Mouse (Mus musculus): ENCODE results near the gene Slc6a18. TPM values are rescaled to one million over a fixed set of nuclear protein-coding genes. Genes with fewer than 3 reads are reported as not detected.
"Not testable (repeated sequence)": the region's sequence is repeated elsewhere in the genome, so short reads cannot be mapped to it uniquely, and the experiment has no call there.

Gene Slc6a18
- not detected in 2 replicates for polyA plus RNA-seq (2016; fragmentation: Nextera tagmentation; extraction: Ambion mirVana)

DNA sequence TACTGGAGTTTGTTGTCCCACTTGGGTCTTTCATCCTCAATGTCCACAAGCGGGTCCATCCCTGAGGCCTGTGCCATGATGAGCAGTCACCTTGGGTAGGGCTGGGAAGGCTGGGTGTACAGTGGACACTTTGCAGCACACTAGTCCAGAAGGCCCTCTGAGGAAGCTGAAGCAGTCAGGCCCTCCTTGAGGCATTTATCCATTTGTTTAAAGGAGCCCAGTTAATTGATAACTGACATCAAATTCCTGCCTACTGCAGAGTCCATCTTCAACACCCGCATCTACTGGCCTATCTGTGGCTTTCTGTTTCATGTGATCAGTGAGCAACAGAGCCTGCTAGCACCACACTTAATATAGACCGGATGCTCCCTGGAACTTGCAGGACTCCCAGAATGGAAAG, at the start of gene Slc6a18:
Gene Slc6a18 (minus strand): TSS at position 171 of the 400 bp plus-strand sequence.
- H3K9me3 ChIP-seq (replicated peaks) = no peaks in the 10 kb centered on the region
- H3K36me3 ChIP-seq = no peaks in the 10 kb centered on the region
- WGBS = 85% methylated on average over 3 of the region's 3 CpGs
- no peaks in the 10 kb centered on the region for H3K27me3 ChIP-seq (ENCODE audit: low read depth, poor library complexity, severe bottlenecking)
- H3K27ac ChIP-seq = no peak within 1 kb of the TSS
- no peak within 1 kb of the TSS for H3K4me3 ChIP-seq
- DNase-seq (ENCODE audit: low spot score) = no peak
- no peaks in the 10 kb centered on the region for H3K4me1 ChIP-seq

- WGBS = 85% methylated on average over 5 of the region's 5 CpGs
- no peak for DNase-seq (ENCODE audit: low spot score)
- no peak overlapping the region for H3K27ac ChIP-seq
These were observed 47.5 kb upstream of the Slc6a18 start for GRCm38 (mm10) chr13:73725315-73725714.

GRCm38 (mm10) chr13:73723081-73723668, 45.4 kb upstream of the Slc6a18 start:
- peak; percentile 58 for DNase-seq (ENCODE audit: low spot score)
- H3K27me3 ChIP-seq (ENCODE audit: low read depth, poor library complexity, severe bottlenecking) = no peaks in the 10 kb centered on the region
- H3K36me3 ChIP-seq = no peaks in the 10 kb centered on the region
- H3K4me3 ChIP-seq = no peak overlapping the region
- no peaks in the 10 kb centered on the region for H3K4me1 ChIP-seq
- 39% methylated on average over 8 of the region's 8 CpGs for WGBS
- no peaks in the 10 kb centered on the region for H3K9me3 ChIP-seq (replicated peaks)
- H3K27ac ChIP-seq = no peak overlapping the region

More at GRCm38 (mm10) chr13:73725315-73725714, 47.5 kb upstream of the Slc6a18 start:
- Histone ChIP-seq H3K4me1 (no peaks in the 10 kb centered on the region), H3K4me3 (no peak overlapping the region), H3K27me3 (ENCODE audit: low read depth, poor library complexity, severe bottlenecking) (peaks cover 10% of the 10 kb centered on the region; the same call in 1 of the 2 replicates), H3K36me3 (no peaks in the 10 kb centered on the region), H3K9me3 (replicated peaks) (no peaks in the 10 kb centered on the region)

GRCm38 (mm10) chr13:73720241-73720640, 42.4 kb upstream of the Slc6a18 start:
- no peak for DNase-seq (ENCODE audit: low spot score)
- no peaks in the 10 kb centered on the region for H3K36me3 ChIP-seq
- WGBS = 87% methylated on average over 4 of the region's 4 CpGs
- no peaks in the 10 kb centered on the region for H3K9me3 ChIP-seq (replicated peaks)
- no peak overlapping the region for H3K27ac ChIP-seq
- no peaks in the 10 kb centered on the region for H3K4me1 ChIP-seq
- H3K4me3 ChIP-seq = no peak overlapping the region
- no peaks in the 10 kb centered on the region for H3K27me3 ChIP-seq (ENCODE audit: low read depth, poor library complexity, severe bottlenecking)

GRCm38 (mm10) chr13:73718225-73718624, 40.4 kb upstream of the Slc6a18 start:
- 7% methylated on average over 2 of the region's 2 CpGs for WGBS
- Histone ChIP-seq H3K4me1 (peaks cover 4% of the 10 kb centered on the region; the same call in 1 of the 2 replicates), H3K27me3 (ENCODE audit: low read depth, poor library complexity, severe bottlenecking) (no peaks in the 10 kb centered on the region), H3K4me3 (no peak overlapping the region), H3K36me3 (no peaks in the 10 kb centered on the region), H3K9me3 (replicated peaks) (no peaks in the 10 kb centered on the region), H3K27ac (no peak overlapping the region)
- peak; percentile 88 for DNase-seq (ENCODE audit: low spot score)

DNA sequence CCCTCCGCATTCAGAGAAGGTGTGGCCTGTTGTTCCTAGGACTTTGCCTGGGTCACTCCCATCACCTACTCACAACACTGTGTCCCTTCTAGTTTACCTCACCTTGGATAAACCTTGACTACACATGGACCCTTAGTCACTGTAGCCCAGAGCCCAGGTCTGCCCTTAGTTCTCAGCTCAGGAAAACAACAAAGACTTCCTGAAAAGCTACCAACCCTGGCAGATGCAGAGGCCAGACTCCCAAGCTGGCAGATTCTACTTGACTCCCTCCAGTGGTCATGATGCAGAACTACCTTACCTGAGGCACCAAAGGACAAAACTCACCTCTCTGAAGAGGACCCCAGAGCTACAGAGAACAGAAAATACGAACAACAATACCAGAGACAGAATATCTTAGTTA, 36.2 kb upstream of the Slc6a18 start:
- no peak for DNase-seq (ENCODE audit: low spot score)
- H3K4me3 ChIP-seq = no peak overlapping the region
- H3K36me3 ChIP-seq = no peaks in the 10 kb centered on the region
- no peak overlapping the region for H3K27ac ChIP-seq
- 59% methylated on average over 2 of the region's 2 CpGs for WGBS
- H3K27me3 ChIP-seq (ENCODE audit: low read depth, poor library complexity, severe bottlenecking) = no peaks in the 10 kb centered on the region
- H3K9me3 ChIP-seq (replicated peaks) = no peaks in the 10 kb centered on the region
- H3K4me1 ChIP-seq = peaks cover 4% of the 10 kb centered on the region; the same call in 1 of the 2 replicates

DNA sequence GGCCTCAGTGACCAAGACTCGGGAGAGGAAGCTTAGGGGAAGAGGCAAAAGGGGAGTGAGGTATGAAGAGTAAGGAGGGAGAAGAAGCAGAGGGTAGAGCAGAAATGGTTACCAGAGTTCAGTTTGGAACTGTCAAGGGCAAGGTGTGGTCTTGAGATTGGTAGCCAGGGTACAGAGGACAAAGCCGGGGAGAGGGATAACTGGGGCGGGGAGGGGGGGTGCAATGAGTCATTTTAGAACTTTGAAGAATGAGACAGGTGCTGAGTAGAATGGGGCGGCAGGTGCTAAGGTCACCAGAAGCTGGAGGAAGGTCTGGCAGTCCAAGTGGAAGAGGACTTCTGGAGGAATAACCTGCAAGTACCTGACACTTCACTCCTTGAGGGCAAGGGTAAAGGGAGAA, 35.4 kb upstream of the Slc6a18 start:
- 84% methylated on average over 4 of the region's 4 CpGs for WGBS
- no peaks in the 10 kb centered on the region for H3K9me3 ChIP-seq (replicated peaks)
- no peaks in the 10 kb centered on the region for H3K36me3 ChIP-seq
- H3K27ac ChIP-seq = no peak overlapping the region
- no peaks in the 10 kb centered on the region for H3K27me3 ChIP-seq (ENCODE audit: low read depth, poor library complexity, severe bottlenecking)
- H3K4me3 ChIP-seq = no peak overlapping the region
- no peak for DNase-seq (ENCODE audit: low spot score)
- H3K4me1 ChIP-seq = peaks cover 4% of the 10 kb centered on the region; the same call in 1 of the 2 replicates

GRCm38 (mm10) chr13:73712228-73712627, 34.4 kb upstream of the Slc6a18 start:
- H3K9me3 ChIP-seq (replicated peaks) = no peaks in the 10 kb centered on the region
- no peak for DNase-seq (ENCODE audit: low spot score)
- H3K36me3 ChIP-seq = no peaks in the 10 kb centered on the region
- H3K4me3 ChIP-seq = no peak overlapping the region
- 84% methylated on average over 3 of the region's 3 CpGs for WGBS
- no peak overlapping the region for H3K27ac ChIP-seq
- peaks cover 4% of the 10 kb centered on the region; the same call in 1 of the 2 replicates for H3K4me1 ChIP-seq
- H3K27me3 ChIP-seq (ENCODE audit: low read depth, poor library complexity, severe bottlenecking) = no peaks in the 10 kb centered on the region

- whole genome bisulfite sequencing = 87% methylated on average over 5 of the region's 5 CpGs
- Histone ChIP-seq H3K27ac (no peak overlapping the region), H3K36me3 (no peaks in the 10 kb centered on the region), H3K9me3 (replicated peaks) (no peaks in the 10 kb centered on the region), H3K27me3 (ENCODE audit: low read depth, poor library complexity, severe bottlenecking) (no peaks in the 10 kb centered on the region), H3K4me3 (no peak overlapping the region), H3K4me1 (peaks cover 4% of the 10 kb centered on the region; the same call in 1 of the 2 replicates)
- no peak for DNase-seq (ENCODE audit: low spot score)
These were observed 34.0 kb upstream of the Slc6a18 start for GRCm38 (mm10) chr13:73711803-73712202.

DNA sequence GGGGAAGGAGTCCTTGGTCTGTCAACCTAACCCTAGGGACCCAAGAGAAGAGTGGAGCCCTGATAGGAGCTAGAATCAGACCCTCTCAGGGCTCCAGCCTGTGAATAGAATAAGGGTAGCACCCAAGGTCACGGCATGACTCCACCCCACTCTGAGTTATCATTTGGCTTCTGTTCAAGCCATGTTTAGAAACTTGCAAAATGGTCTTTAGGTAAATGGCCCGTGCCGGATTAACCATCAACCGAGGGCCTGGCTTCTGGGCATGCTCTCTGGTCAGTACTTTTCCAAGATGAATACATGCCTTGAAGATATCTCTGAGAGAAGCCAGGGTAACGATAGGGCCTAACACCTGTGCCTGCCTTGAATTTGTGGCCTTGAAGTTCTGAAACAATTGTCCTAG, 33.4 kb upstream of the Slc6a18 start:
- DNase-seq (ENCODE audit: low spot score) = no peak
- no peak overlapping the region for H3K4me3 ChIP-seq
- H3K4me1 ChIP-seq = peaks cover 4% of the 10 kb centered on the region; the same call in 1 of the 2 replicates
- 90% methylated on average over 5 of the region's 5 CpGs for WGBS
- H3K36me3 ChIP-seq = no peaks in the 10 kb centered on the region
- no peaks in the 10 kb centered on the region for H3K9me3 ChIP-seq (replicated peaks)
- H3K27ac ChIP-seq = no peak overlapping the region
- no peaks in the 10 kb centered on the region for H3K27me3 ChIP-seq (ENCODE audit: low read depth, poor library complexity, severe bottlenecking)

DNA sequence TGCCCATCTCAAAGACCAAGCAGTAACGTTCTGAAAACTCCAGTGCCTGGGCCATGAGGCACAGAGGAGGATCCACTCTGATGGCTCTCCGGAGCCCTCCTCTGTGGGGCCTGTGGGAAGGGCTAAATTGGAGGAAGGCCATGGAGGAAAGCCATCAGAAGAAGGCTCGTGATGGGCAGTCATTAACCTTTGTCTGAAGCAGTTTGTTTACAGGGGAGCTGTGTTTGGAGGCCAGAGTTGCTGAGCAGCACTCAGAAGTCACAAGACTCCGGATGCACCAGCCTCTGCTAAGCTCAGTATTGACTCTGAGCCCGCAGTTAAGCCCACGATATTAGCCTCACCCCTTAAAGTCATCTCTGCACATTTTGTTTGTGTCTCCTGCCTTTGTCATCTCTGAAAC, 31.7 kb upstream of the Slc6a18 start:
- Histone ChIP-seq H3K9me3 (replicated peaks) (no peaks in the 10 kb centered on the region), H3K36me3 (no peaks in the 10 kb centered on the region), H3K4me1 (peaks cover under 1% of the 10 kb centered on the region; the same call in 1 of the 2 replicates), H3K4me3 (no peak overlapping the region), H3K27ac (no peak overlapping the region), H3K27me3 (ENCODE audit: low read depth, poor library complexity, severe bottlenecking) (no peaks in the 10 kb centered on the region)
- 69% methylated on average over 6 of the region's 6 CpGs for WGBS
- no peak for DNase-seq (ENCODE audit: low spot score)

DNA sequence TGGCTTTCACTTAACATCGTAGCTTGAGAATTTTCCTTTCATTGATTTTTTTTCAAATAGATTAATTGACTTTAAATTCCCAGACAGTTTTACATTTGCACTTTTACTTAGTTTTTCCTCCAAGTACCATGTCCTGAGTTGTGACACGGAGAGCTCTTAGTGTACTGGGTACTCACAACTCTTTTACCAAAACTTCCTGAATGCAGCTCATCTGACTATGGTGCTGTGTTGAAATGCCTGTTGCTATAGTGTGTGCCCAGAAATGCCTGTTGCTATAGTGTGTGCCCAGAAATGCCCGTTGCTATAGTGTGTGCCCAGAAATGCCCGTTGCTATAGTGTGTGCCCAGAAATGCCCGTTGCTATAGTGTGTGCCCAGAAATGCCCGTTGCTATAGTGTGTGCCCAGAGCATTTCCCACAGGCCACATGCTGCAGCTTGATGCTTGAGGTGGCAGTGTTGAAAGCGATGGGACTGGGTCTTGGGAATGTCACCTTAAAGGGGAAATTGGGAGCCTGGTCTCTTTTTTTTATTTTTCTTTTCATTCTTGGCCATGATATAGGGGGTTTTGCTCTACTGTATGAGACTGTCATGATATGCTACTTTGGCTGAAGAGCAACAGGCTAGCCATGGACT, 27.0 kb upstream of the Slc6a18 start, which contains the start of gene Slc6a19:
Gene Slc6a19 (minus strand): TSS at position 172 of the 632 bp plus-strand sequence.
- no peak within 1 kb of the TSS for H3K27ac ChIP-seq
- H3K9me3 ChIP-seq (replicated peaks) = no peaks in the 10 kb centered on the region
- H3K4me3 ChIP-seq = no peak within 1 kb of the TSS
- H3K4me1 ChIP-seq = no peaks in the 10 kb centered on the region
- H3K27me3 ChIP-seq (ENCODE audit: low read depth, poor library complexity, severe bottlenecking) = no peaks in the 10 kb centered on the region
- no peaks in the 10 kb centered on the region for H3K36me3 ChIP-seq
- 94% methylated on average over 7 of the region's 7 CpGs for WGBS
- DNase-seq (ENCODE audit: low spot score) = no peak

- H3K36me3 ChIP-seq; H3K4me1 ChIP-seq; H3K9me3 ChIP-seq (replicated peaks); H3K27me3 ChIP-seq (ENCODE audit: low read depth, poor library complexity, severe bottlenecking); DNase-seq (ENCODE audit: low spot score); H3K27ac ChIP-seq; H3K4me3 ChIP-seq: not testable (repeated sequence)
- WGBS = 79% methylated on average over 4 of the region's 4 CpGs
These were observed 25.7 kb upstream of the Slc6a18 start for GRCm38 (mm10) chr13:73703486-73703885.
